Mouse (Mus musculus) MN1 (cell line): ENCODE results near the gene Lrmda.
A peak's percentile ranks its signal among the peaks of the same experiment; 100 is the strongest.

Source experiments
- DNase-seq: peaks from one replicate; pipeline ENCODE4 v3.0.0-alpha.2; 2016; ENCODE audit warnings: low spot score

Lrmda gene

DNA sequence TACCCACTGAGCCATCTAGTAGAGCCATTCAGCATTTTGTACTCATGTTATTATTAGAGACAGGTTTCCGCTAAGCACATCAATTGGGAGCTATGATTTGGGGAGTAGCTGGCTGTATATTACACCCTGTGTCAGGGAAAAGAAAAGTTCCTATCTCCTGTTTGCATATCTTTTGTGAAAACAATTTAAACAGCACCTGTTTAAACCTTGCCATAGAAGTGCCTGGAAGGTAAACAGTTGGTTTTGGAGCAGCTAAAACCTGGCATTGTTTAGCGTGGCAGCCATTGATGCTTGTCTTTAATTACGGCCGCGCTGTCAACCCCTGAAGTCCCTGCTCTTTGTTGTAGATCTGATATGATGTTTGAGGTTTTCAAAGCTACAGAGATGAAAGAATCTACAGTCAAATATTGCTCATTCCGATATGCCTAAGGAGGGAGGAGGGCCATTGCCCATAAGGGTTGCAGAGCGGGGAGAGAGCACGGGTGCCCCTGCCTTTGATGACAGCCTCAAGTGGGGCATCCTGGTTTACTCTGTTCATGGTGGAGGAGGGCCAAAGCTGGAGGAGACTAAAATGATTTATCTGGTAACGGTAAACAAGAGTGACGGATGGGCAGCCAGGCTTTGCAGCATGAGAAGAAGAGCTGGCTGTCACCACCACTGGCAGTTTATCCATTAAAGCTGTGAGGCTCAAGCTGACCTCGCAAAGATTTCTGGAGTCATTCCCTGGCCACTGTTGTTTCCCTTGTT lies 306.9 kb downstream of the Lrmda start:
- DNase-seq = no peak

GRCm38 (mm10) chr14:22329191-22329590 lies 309.7 kb downstream of the Lrmda start:
- no peak for DNase-seq

DNA sequence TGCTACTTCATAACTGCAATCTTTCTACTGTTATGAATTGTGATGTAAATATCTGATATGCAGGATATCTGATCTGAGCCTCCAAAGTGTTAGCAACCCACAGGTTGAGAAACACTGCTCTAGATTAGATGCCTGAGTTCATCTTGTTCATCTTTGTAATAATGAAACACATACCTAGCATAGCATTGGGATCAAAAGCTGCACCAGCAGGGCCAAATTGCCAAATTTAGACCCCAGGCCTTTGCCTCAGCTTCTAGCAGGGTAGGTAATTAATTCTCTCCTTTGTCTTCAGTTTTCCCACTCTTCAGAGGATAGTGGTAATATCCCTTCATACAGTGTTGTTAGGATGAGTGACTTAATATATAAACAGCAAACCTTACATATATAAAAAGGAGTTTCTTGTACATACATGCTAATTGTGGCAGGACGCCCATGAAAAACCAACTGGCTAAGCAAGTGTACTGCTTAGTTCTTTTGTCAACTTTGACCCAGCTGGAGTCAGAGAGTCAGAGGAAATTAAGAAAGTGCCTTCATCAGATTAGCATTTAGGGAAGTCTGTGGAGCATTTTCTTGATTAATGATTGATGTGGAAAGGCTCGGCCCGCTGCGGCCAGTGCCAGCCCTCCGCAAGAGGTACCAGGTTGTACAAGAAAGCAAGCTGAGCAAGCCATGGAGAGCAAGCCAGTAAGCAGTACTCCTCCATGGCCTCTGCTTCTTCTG lies 315.7 kb downstream of the Lrmda start:
- no peak for DNase-seq

GRCm38 (mm10) chr14:22339176-22339575 lies 319.7 kb downstream of the Lrmda start:
- no peak for DNase-seq

DNA sequence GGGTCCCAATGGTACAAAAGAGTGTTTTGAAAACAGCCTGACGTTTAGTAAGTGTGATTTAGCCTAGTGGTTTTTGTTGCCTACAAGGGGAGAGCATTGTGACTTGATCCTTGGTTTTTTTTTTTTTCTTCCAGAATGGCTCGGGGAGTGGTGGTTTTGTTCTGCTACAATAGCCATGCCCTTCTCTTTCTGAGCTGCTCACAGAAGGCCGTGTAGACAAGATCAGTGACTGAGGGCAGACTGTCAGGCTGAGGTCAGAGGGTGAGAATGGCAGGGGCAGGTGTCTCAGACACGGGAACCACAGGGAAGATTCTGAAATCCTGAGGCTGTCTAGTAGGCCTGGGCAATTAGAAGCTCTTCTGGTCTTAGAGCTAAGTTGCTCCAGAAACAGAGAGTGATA lies 323.8 kb downstream of the Lrmda start:
- DNase-seq = no peak

GRCm38 (mm10) chr14:22345248-22345647 lies 325.7 kb downstream of the Lrmda start:
- DNase-seq = no peak

DNA sequence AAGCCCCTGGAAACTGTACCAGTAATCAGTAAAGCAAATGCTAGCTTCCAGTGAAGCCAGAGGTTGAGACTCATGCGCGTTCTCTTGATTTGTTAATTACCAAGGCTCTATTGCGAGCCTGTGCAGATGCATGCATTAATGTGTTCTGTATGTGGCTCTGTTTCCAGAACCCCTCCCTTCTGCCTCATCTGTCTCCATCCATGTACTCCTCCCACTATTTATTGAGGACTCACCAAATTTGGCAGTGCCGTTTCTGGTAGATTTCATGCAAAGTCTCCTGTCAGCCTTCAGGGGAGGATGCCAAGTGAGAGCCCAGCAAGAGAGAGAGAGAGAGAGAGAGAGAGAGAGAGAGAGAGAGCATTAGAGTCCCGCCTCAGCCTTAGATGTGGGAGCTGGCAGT lies 334.1 kb downstream of the Lrmda start:
- DNase-seq = peak; percentile 73

DNA sequence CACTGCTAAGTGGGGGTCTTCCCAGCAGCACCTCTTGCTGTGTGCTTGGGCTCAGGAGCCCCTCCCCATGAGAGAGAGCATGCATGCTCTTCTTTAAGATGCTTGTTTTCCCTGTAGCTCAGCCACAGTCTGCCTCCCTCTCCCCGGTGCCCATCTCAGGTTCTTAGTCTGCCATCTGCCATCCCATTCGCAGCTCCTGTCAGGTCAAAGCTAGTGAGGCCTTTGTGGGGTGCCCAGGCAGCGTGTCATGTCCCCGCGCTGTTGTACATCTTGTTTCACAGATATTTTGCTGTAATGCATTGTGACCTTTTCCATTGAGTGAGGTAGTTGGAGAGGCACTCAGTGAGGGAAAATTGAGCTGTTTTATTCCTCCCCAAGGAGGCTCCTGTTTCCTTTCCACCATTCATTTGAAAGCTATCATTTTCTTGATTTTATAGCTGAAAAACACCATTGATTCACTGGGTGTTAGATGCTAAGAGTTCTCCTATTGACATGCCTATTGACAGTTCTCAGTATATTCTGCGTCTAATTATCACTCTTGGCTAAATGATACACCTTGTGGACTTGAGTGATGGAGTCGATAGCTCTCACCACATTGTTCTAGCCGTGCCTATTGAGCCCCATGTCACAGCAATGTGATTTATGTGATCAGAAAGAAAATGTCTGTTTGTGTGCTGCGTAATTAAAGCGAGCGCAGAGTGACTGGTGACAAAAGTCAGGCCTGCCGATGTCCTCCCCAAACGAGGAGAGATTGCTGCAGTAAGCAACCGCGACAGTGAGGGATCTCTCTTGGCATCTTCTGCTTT lies 335.5 kb downstream of the Lrmda start:
- no peak for DNase-seq

DNA sequence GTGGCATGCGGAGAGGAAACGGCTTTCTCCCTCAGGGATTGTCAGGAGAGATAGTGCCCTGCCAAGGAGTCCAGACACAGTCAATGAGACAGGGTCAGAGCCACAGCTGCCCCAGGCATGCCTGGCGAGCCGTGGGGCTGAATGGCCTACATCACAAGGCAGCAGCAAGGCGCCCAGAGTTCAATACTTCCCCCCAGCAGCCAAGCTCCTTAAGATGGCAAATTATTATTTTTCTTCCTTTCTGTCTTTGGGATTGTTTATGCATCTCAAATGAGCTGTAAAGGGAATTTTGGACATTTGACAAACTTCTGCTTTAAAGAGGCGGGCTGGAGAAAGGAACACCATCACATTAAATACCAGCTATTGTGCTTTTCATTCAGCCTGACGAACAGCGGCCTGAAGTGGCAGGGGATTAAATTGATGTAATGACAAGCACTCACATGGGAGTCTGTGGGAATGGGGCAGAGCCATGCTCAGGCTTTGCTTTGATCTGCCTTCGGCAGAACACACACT lies 338.5 kb downstream of the Lrmda start:
- DNase-seq = peak; percentile 11

GRCm38 (mm10) chr14:22364010-22364748 lies 344.7 kb downstream of the Lrmda start:
- DNase-seq = no peak

DNA sequence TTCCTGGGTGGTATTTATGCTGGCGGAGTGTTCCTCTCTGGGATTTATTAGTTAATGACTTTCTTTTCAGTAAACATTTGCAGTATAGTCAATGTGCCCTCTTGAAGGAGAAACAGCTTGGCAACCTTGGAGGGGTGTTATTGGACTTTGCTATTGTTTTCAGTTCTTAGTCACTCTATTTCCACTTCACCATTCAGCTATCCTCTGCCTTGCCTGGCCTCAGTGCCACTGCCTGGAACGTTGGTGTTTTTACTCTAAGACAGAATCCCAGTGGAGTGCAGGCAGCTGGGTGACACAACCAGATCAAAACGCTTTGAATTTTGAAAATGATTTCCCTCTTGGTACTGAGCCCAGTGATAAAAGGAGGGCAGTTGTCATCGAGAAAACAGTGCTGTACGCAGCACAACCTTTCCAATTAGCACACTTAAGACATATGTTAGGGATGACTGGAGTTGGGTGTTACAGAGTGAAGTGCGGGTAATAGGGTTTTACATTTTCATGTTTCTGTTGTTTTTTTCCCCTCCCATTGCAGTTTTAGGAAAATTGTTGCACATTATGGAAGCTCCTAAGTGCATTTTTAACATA lies 345.4 kb downstream of the Lrmda start:
- DNase-seq = no peak

DNA sequence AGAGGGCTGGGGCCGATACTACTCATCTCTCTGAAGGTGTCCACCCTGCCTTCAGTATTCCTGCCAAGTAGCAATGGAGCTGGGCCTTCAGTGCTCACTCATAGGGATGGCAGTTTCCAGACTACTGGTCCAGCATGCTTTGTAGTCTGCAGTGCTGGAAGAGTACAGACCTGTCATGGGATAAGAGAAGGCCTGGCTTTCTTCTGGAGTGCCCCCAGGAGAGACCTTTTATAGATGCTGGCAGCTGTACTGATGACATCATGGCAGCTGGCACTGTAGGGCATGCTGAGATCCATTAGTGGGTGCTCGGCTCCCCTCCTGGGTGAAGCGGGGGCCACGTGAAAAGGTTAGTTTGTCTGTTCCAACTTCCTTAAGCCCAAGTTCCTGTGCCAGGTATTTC lies 348.1 kb downstream of the Lrmda start:
- peak; percentile 83 for DNase-seq

DNA sequence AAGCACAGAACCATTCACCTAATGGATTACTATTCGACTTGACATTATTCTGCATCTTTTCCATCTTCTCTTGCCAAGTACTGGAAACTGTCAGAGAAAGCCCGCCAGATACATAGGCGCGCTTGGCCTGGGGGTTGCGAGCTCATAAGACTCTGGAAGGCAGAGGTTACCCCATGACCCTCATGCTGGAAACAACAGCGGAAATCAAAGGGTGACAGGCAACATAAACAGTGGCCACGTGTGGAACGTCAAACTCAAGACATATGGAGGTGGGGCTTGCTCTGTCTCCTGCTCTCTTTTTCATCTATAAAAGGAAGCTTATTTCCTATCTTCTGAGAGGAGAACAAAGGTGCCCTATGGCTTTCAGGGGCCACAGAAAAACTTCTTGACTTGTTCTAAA lies 351.6 kb downstream of the Lrmda start:
- no peak for DNase-seq

GRCm38 (mm10) chr14:22372666-22373360 lies 353.3 kb downstream of the Lrmda start:
- DNase-seq = no peak

- DNase-seq = no peak
These were observed 353.8 kb downstream of the Lrmda start for GRCm38 (mm10) chr14:22373361-22373745.

GRCm38 (mm10) chr14:22377148-22377547 lies 357.6 kb downstream of the Lrmda start:
- DNase-seq = no peak

DNA sequence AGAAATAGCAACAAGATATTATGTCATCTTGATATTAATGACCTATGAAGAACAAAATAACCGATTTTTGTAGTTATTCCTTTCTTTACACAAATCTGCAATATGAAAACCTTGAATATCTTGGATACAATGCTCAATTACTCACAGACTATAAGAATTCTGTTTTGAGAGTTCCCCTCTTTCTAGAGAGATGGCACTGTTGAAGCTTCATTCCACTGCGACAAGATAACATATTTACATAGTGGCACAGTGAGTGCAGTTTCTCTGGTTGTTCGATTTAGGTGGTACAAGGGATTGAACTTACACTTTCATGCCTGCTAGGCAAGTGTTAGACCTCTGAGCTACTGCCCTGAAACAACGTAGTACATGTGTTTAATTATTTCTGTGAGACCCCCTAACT lies 362.6 kb downstream of the Lrmda start:
- DNase-seq = no peak

GRCm38 (mm10) chr14:22393616-22394015 lies 374.1 kb downstream of the Lrmda start:
- DNase-seq = peak; percentile 16

DNA sequence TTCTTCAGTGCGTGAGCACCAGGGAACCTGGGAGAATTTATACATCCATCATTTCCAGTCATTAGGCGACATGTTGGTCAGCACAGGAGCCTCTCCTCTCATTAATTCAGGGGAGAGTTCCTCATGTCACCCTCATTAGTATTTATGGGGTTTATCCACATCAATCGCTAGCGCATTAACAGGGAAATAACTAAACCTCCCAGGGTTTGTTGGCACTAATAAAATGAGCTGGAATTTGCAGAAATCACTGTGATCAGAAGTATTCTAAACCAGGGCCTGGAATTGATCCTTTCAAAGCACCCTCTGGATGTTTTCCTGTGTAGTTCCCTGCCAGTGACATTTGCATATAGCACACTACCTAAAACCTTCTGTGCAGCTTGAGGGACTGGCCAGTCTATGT lies 382.9 kb downstream of the Lrmda start:
- DNase-seq = no peak

- DNase-seq = no peak
These were observed 387.1 kb downstream of the Lrmda start for GRCm38 (mm10) chr14:22406623-22407022.

DNA sequence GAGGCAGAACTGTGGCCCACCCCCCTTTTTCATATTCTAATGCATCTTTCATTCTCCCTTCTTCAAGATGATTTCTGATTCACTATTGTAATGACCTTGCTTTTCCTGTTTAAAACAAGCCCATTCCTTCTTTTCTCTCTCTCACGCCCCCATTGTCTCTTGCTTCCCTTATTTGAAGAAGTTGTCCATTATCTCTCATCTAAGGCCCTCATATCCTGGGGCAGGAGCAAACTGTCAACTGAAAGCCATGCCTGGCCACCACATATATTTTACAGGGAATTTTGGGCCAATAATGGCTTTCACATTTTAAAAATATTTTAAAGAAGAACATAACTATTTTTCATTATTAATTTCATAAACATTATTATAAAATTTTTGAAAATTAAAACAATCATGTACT lies 391.3 kb downstream of the Lrmda start:
- DNase-seq = no peak
